Mouse (Mus musculus) myocyte (in vitro differentiated cells): Measurements from ENCODE around the gene Plxna4.

Experiments used
- MAX ChIP-seq: IDR thresholded peaks from one replicate; pipeline ENCODE4 v1.6.1; 2011; ENCODE audit warnings: low read depth, mild to moderate bottlenecking, control low read depth
- MYOD1 ChIP-seq, 3 experiments: IDR thresholded peaks; one replicate each; pipeline ENCODE4 v1.6.1; 2011; ENCODE audit warnings: control low read depth in 2 of 3, low read depth in 2 of 3, mild to moderate bottlenecking in 2 of 3, moderate library complexity in 1 of 3; ENCODE audit not compliant: insufficient read length in 2 of 3, control insufficient read depth in 1 of 3
- MYOG ChIP-seq, 3 experiments: IDR thresholded peaks; one replicate each; pipeline ENCODE4 v1.6.1; 2011; ENCODE audit warnings: control low read depth in 2 of 3, low read depth in 2 of 3, mild to moderate bottlenecking in 2 of 3; ENCODE audit not compliant: insufficient read length in 2 of 3, control insufficient read depth in 1 of 3, insufficient read depth in 1 of 3
- POLR2A ChIP-seq: IDR thresholded peaks from one replicate; pipeline ENCODE4 v1.6.1; 2011; ENCODE audit warnings: low read depth, mild to moderate bottlenecking, control low read depth, moderate library complexity; ENCODE audit not compliant: insufficient read length
- USF1 ChIP-seq: IDR thresholded peaks from one replicate; pipeline ENCODE4 v1.6.1; 2011; ENCODE audit warnings: low read depth, mild to moderate bottlenecking, control low read depth, moderate library complexity

DNA sequence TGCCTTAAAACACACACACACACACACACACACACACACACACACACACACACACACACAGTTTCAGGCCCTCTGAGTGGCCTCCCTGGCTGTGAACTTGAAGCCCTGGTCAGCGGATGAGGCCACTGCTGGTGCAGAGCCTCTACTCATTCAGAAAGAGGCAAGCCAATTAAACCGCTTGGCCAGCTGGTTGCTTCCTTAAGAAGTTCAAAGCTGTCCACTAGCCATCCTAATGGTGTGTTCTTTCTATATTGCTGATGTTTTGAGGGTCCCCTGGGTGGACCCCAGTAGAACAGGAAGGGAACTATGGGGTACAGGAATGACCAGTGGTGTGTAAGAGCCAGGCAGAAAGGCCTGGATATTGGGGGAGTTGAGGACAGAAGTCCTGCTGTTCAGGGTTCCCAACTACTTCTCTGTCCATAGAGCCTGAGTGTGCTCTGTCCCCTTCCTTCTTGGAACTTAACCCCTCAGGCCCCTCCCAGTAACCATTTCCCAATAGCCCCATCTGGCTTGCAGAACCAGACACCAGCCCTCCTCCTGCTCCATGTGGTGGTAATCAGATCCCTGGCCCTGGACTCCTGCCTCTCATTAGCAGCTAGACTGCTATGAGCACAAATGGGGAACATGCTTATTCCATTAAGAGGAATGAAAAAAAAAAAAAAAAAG is 408.5 kb downstream of the Plxna4 start:
- no peak for TF ChIP-seq POLR2A
- TF ChIP-seq MYOG (IDR thresholded peaks at IDR 0.05; ENCODE audit: control insufficient read depth in 1 of 3, insufficient read depth in 1 of 3, insufficient read length in 2 of 3, low read depth in 2 of 3), result no peak
- no peak for TF ChIP-seq USF1
- TF ChIP-seq MAX, result no peak
- no peak for TF ChIP-seq MYOD1 (IDR thresholded peaks at IDR 0.05; ENCODE audit: control insufficient read depth in 1 of 3, insufficient read length in 2 of 3, low read depth in 2 of 3)
